Mouse (Mus musculus) spleen, postnatal 0 days (tissue): ENCODE data around the gene Vmn2r101. TPM values are rescaled to one million over a fixed set of nuclear protein-coding genes. Genes with fewer than 3 reads are reported as not detected.

Experiments
- polyA plus RNA-seq: library from polyadenylated mRNA; unstranded; fragments of >200 nt; fragmentation: Nextera tagmentation; extraction: Ambion mirVana; gene quantifications from 2 replicates; pipeline ENCODE4 v1.2.1, GENCODE M21; 2015

The Vmn2r101 gene
- polyA plus RNA-seq, result not detected in 2 replicates

DNA sequence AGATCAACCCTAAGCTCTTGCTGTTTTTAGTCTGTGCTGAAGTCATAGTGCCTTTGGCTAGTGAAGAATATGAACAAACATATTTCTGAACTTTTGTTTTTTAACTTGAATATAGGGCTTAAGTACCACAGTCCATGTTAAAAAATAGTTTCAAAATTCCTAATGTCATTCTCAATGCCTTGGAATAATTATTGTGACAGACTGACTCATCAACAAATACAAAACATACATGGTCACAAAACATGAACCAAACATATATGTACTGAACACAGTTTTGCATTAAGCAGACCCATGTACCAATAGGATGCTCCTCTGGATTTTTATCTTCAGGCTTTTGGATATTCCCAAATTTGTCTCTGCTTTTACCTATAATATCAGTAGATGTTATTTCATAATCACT, at the start of gene Vmn2r101:
Gene Vmn2r101 (plus strand): TSS at position 301 of the 400 bp plus-strand sequence.

DNA sequence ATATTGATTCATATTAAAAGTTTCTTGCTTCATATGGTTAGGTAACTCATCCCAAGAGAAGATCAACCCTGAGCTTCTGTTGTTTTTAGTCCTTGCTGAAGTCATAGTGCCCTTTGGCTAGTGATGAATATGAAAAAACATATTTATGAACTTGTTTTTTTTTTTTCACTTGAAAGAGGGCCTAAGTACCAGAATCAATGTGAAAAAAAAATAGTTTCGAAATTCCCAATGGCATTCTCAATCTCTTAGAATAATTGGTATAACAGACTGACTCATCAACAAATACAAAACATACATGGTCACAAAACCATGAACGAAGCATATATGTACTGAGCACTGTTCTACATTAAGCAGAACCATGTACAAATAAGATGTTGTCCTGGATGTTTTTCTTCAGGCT, 83.0 kb downstream of the Vmn2r101 start, which contains the start of gene Vmn2r102:
Gene Vmn2r102 (plus strand): TSS at position 301 of the 400 bp plus-strand sequence.

Other genes with a start within 250 kb of the Vmn2r101 start
- not detected in 2 replicates for gene Vmn2r99, start 215.3 kb upstream of the Vmn2r101 start, polyA plus RNA-seq
- gene Vmn2r100, start 72.5 kb upstream of the Vmn2r101 start, polyA plus RNA-seq, result not detected in 2 replicates
- not detected in 2 replicates for gene Vmn2r102, start 83.1 kb downstream of the Vmn2r101 start, polyA plus RNA-seq
- not detected in 2 replicates for gene Vmn2r103, start 196.1 kb downstream of the Vmn2r101 start, polyA plus RNA-seq